Mouse (Mus musculus) left cerebral cortex, adult 8-10 months (tissue): ENCODE data around the gene Nfyc. TPM values are rescaled to one million over a fixed set of nuclear protein-coding genes. Genes with fewer than 3 reads are reported as not detected.

Experiments used
- DNase-seq, 2 experiments: peaks; one replicate each; pipeline ENCODE4 v3.0.0; 2022; ENCODE audit warnings: low spot score in 2 of 2
- total RNA-seq, 4 experiments: library from RNA; stranded (reverse); gene quantifications; 2 replicates each; pipeline ENCODE4 v1.2.4; 2022

The Nfyc gene
- 10 to 100 TPM; 42.4 to 48.9 (median 47.9) TPM for total RNA-seq

- no peak for DNase-seq
Measured at GRCm38 (mm10) chr4:120831472-120831871, at the start of gene Nfyc. TSS of gene Nfyc (minus strand) at chr4:120831572.

- no peak for DNase-seq
Measured at GRCm38 (mm10) chr4:120880731-120881432, 49.5 kb upstream of the Nfyc start.

DNA sequence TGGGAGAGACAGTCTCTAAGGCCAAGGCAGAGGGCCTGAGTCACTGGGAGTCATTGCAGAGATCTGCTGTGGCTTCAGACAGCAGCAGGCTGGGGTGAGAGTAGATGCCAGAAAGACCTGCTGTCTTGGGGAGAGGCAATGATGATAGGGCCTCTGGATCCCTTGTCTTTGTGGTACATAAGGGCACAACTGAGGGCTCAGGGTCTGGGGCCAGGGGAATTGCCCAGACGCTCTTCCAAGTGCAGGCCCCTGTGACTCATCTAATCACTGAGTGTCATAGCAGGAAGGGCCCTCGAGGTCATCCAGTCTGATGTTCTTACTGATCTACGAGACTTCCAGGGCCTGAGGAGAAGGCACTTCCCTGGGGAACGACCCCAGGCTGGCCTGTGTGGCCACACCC lies 48.0 kb upstream of the Nfyc start:
- DNase-seq, result no peak

DNA sequence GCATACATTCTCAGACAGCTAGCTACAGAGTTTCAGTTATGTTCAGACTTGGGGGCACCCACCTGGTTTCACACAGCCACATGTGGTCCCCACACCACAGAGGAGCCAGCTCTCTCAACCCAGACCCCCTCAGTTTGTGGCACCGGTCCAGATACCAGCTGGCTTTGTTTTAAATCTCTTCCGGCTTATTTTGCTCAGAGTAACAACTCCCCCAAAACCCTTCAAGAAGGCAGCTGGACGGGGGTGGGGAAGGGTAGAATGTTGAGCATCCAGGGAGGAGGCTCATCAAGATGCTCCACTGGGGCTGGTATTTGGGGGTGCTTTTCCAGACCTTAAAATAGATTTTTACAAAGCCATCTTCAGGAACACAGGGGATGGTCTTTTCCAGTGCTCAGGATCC lies 47.4 kb upstream of the Nfyc start:
- peak in 1 of 2 experiments; percentile 57 for DNase-seq

DNA sequence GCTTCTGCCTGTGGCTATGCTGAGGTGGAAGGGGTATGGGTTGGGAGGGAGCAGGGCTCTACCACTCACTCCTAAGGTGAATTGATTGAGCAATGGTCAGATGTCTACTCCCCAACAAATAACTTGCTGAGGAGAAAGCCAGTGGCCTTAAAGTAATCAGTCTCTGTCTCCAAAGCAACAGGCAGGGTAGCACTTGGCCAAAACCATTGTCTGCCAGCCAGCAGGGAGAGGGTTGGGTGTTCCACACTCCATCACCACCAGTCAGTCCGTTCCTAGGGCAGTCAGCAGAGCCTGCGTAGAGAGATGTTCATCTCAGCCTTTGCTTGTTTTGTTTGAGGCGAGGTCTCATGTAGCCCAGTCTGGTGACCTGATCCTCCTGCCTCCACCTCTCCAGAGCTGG lies 44.6 kb upstream of the Nfyc start:
- DNase-seq, result no peak

DNA sequence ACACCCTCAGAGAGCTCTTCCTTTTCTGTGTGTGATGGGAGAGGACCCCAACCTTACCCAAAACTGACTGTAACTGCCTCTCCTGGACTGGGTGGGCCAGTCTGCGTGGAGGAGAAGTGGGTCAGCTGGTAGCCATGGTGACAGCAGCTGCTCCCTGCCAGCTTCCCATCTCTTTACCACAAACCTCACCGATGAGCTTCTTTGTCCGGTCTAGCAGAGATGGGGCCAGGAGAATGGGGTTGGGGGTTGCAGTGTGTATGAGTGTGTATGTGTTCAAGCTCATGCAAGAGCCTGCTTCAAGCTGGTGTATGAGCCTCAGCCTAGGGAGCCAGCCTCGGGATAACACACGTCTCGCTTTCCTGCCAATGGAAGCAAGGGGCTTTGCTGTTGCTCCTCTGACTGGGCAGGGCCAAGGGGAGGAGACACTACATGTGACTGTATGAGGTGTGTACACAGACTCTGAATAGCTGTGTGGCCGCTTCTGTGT lies 38.9 kb upstream of the Nfyc start:
- no peak for DNase-seq

GRCm38 (mm10) chr4:120868988-120869387 lies 37.6 kb upstream of the Nfyc start:
- no peak for DNase-seq

GRCm38 (mm10) chr4:120868246-120868645 lies 36.9 kb upstream of the Nfyc start:
- no peak for DNase-seq

DNA sequence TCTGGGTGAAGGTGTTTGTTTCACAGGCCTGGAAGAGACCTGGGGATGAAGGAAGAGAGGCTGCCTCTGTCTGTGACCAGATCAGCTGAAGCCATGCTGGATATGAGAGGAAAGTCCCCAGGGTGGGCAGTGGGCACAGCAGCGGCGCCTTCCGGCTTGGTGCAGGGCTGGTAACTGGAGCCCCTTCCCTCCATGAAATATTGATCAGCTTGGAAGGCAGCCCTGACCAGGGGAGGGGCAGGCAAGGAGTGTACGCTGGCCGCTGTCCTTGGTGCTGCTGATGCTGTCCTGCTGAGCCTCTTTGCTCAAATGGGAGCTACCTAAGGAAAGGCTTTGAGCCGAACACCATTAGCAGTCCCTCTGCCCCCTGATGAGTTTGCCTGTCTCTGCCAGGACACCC lies 34.8 kb upstream of the Nfyc start:
- no peak for DNase-seq

DNA sequence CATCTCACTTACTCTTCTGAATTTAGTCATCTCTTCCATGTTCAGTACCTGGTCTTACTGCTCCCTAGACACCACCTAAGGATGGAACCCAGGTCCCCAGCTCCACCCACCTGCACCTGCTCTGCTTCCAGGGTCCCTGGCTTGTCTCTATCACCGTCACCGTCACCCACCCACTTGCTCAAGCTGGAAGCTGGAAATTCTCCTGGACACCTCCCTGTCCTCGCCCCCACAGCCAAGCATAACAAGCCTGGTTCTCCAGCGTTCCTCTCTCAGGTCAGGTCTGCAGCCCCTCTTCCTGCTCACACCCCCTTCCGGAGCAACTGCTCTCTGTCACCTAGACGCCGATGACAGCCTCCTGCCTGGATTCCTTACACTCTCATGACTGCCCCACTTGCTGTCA lies 28.5 kb upstream of the Nfyc start:
- peak in 1 of 2 experiments; percentile 78 for DNase-seq

DNA sequence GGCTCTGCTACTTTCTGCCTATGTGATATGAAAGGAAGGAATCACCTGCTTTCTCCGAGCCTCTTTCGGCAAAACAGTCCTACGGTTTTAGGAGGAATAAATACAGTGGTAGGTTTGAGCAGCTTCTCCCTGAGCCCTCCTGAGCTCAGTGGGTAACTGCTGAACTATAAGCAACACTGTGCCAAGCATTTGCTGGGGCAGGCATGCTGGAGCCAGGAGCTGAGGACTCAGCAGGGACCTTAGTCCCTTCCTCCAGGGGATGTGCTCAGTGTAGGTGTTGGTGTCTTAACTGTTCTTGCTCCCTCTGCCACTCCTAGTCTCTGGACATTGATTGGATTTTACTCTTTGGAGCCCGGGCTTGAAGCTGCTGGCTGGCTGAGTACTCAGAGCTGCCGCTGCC lies 25.0 kb upstream of the Nfyc start:
- no peak for DNase-seq

DNA sequence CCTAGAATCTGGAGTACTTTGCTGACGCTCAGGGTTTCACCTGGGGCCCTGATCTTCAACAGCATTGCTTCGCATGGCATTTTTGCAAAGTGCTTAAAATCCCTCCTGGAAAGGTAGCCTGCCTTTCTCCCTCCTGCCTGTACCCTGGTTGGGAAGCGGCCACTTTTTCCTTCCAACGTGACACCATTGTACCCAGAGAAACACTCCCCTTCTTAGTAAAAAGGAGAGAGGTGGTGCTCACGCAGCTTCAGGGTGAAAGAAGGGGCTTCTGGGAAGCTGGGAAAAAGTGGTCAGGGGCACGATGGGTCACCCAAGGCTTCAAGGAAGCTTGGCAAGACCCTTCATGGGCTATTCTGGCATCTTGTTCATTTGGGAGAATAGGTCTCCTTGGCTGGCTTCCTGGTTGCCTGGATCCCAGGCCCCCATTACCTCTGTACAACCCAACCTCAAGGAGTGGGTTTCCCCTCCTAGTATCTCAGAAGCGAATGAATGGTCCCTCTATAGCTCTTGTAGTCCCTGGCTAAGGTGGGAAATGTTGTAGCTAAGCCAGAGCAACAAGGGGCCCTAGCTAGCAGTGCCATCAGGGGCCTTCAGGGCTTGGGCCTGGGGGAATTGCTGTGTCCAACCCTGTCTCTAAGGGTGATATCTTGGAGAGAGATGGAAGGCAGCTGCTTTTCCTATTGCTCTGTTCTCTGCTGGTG lies 24.1 kb upstream of the Nfyc start:
- DNase-seq, result no peak

DNA sequence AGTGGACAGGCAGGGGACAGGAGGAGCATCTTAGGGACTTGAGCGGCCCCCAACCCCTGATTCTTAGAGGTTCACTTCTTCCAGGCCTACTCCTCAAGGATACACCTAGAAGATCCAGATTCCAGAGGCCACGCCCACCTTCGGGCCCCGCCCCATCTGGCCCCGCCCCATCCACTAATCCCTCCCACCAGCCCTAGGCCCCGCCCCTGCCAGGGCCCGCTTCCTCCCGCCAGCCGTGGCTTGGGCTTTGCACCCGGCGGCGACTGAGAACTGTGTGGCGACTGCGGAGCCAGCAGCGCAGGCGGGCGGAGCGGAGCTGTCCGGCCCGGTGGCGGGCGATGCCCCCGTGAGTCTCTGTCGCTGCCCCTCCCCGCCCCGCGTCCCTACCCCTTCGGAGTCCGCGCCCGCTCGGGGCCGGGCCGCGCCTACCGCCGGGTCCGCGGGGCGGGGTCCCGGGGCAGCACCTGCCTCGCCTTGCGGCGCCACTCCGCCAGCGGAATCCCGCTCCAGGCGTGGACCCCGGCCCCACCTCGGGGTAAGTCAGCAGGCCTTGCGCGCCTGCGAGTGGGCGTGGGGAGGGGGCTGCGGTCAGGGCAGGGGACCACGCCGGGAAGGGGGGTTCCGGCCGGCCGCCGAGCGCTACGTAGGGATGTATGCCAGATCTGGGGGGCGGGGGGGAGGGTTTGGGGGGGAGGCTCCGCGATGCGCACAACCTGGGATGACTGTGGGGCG lies 23.4 kb upstream of the Nfyc start, which contains the start of gene Rims3:
Gene Rims3 (plus strand): TSS at position 229 of the 732 bp plus-strand sequence.
- peak in 1 of 2 experiments; percentile 38 for DNase-seq

GRCm38 (mm10) chr4:120850946-120851345 lies 19.6 kb upstream of the Nfyc start:
- no peak for DNase-seq

- no peak for DNase-seq
Measured at GRCm38 (mm10) chr4:120849451-120849850, 18.1 kb upstream of the Nfyc start.

- no peak for DNase-seq
Measured at GRCm38 (mm10) chr4:120848909-120849308, 17.5 kb upstream of the Nfyc start.

DNA sequence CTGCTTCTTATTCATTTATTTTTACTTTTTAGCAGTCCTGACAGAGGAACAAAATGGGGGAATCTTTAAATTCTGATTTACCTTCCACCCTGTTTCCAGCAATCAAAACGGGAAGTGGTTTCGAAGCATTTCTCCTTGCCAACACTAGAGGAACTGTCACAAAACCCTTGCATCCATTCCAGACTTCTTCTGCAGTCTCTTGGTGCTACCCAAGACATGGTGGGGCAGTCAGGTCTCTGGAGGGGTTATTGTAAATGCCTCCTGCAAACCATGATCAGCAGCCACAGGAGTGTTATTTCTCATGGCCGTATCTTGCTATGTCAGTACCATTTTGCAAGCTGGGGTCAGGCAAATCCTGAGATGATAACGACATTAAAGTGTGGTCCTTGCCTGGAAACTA lies 13.7 kb upstream of the Nfyc start:
- DNase-seq, result no peak

DNA sequence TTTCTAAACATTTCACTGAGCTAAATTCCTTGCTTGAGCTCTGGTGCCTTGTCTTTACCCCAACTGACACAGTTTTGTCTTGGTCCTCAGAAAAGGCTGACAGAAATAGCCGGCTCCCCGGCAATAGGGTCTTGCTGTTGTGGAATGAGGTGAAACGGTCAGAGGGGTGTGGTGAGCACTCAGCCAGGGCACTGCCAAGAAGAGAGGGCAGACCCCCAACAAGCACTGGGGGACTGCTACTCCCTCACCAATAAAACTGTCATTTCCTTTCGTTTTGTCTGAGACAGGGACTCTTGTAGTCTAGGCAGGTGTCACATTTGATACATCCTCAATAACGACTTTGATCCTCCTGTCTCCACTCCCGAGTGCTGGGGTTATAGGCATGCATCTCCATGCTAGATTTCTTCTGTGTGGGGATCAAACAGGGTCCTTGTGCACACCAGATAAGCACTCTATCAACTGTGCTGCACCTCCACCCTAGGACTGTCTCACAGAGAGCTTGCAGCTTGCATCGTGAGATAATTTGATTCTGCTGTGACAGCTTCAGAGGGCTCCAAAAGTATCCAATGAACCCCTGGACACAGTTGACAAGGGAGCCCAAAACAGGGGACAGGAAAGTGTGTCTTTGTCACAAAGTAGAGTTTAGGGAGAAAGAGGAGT lies 13.2 kb upstream of the Nfyc start:
- no peak for DNase-seq

GRCm38 (mm10) chr4:120841342-120841741 lies 10.0 kb upstream of the Nfyc start:
- DNase-seq, result no peak

- no peak for DNase-seq
Measured at GRCm38 (mm10) chr4:120830767-120831166, 605 bp downstream of the Nfyc start.

- no peak for DNase-seq
Measured at GRCm38 (mm10) chr4:120826418-120826817, 5.0 kb downstream of the Nfyc start.
